Mouse (Mus musculus): ENCODE data around the gene Vdr. TPM values are rescaled to one million over a fixed set of nuclear protein-coding genes. Genes with fewer than 3 reads are reported as not detected.

Vdr gene
- total and polyA plus RNA-seq, 3 experiments = 1.1 to 2.3 (median 2.0) TPM

GRCm38 (mm10) chr15:97898791-97899190, 11.6 kb downstream of the Vdr start:
- Histone ChIP-seq H3K4me1 (ENCODE audit: control insufficient read depth, insufficient read depth, low read length) (no peaks in the 10 kb centered on the region), H3K27ac (no peak overlapping the region), H3K79me2 (replicated peaks; ENCODE audit: control insufficient read depth, insufficient read depth, low read length) (no peaks in the 10 kb centered on the region), H3K9ac (ENCODE audit: low read depth, low read length) (no peak overlapping the region), H3K36me3 (ENCODE audit: control insufficient read depth, insufficient read depth, low read length) (no peaks in the 10 kb centered on the region), H3K27me3 (ENCODE audit: control insufficient read depth, insufficient read depth, low read length) (no peaks in the 10 kb centered on the region), H3K4me3 (no peak overlapping the region)
- no peak for TF ChIP-seq CTCF (IDR thresholded peaks at IDR 0.05)
- TF ChIP-seq EP300 (IDR thresholded peaks at IDR 0.05; ENCODE audit: insufficient read depth, low read depth, low read length) = no peak
- no peak for TF ChIP-seq POLR2A (IDR thresholded peaks at IDR 0.05; ENCODE audit: insufficient read depth, low read depth, low read length)
- WGBS = 62% methylated on average over 5 of the region's 5 CpGs
- DNase-seq = no peak
- intact Hi-C loops (cut with DNase I) = no loop called here

- no peak for TF ChIP-seq CTCF (IDR thresholded peaks at IDR 0.05)
- no peak for TF ChIP-seq EP300 (IDR thresholded peaks at IDR 0.05; ENCODE audit: insufficient read depth, low read depth, low read length)
- TF ChIP-seq POLR2A (IDR thresholded peaks at IDR 0.05; ENCODE audit: insufficient read depth, low read depth, low read length) = no peak
- Histone ChIP-seq H3K79me2 (replicated peaks; ENCODE audit: control insufficient read depth, insufficient read depth, low read length) (no peaks in the 10 kb centered on the region), H3K4me1 (ENCODE audit: control insufficient read depth, insufficient read depth, low read length) (no peaks in the 10 kb centered on the region), H3K9ac (ENCODE audit: low read depth, low read length) (no peak overlapping the region), H3K27me3 (ENCODE audit: control insufficient read depth, insufficient read depth, low read length) (no peaks in the 10 kb centered on the region), H3K27ac (no peak overlapping the region), H3K4me3 (no peak overlapping the region), H3K36me3 (ENCODE audit: control insufficient read depth, insufficient read depth, low read length) (no peaks in the 10 kb centered on the region)
- WGBS = 60% methylated on average over 16 of the region's 16 CpGs
- no peak for DNase-seq
- intact Hi-C loops (cut with DNase I) = no loop called here
Measured at GRCm38 (mm10) chr15:97896861-97897654, 13.4 kb downstream of the Vdr start.

- no peak overlapping the region for H3K27ac ChIP-seq
- WGBS = 94% methylated on average over 9 of the region's 9 CpGs
- H3K9ac ChIP-seq (ENCODE audit: low read depth, low read length) = no peak overlapping the region
- TF ChIP-seq EP300 (IDR thresholded peaks at IDR 0.05; ENCODE audit: insufficient read depth, low read depth, low read length) (no peak), POLR2A (IDR thresholded peaks at IDR 0.05; ENCODE audit: insufficient read depth, low read depth, low read length) (no peak), CTCF (IDR thresholded peaks at IDR 0.05) (no peak)
- H3K79me2 ChIP-seq (replicated peaks; ENCODE audit: control insufficient read depth, insufficient read depth, low read length) = no peaks in the 10 kb centered on the region
- no peak overlapping the region for H3K4me3 ChIP-seq
- H3K27me3 ChIP-seq (ENCODE audit: control insufficient read depth, insufficient read depth, low read length) = no peaks in the 10 kb centered on the region
- no peak for DNase-seq
- H3K4me1 ChIP-seq (ENCODE audit: control insufficient read depth, insufficient read depth, low read length) = no peaks in the 10 kb centered on the region
- no peaks in the 10 kb centered on the region for H3K36me3 ChIP-seq (ENCODE audit: control insufficient read depth, insufficient read depth, low read length)
- intact Hi-C loops (cut with DNase I) = no loop called here
Measured at GRCm38 (mm10) chr15:97896347-97896746, 14.1 kb downstream of the Vdr start.

- intact Hi-C loops (cut with DNase I) = no loop called here
- no peak for TF ChIP-seq EP300 (IDR thresholded peaks at IDR 0.05; ENCODE audit: insufficient read depth, low read depth, low read length)
- TF ChIP-seq POLR2A (IDR thresholded peaks at IDR 0.05; ENCODE audit: insufficient read depth, low read depth, low read length) = no peak
- no peak for TF ChIP-seq CTCF (IDR thresholded peaks at IDR 0.05)
- Histone ChIP-seq H3K4me1 (ENCODE audit: control insufficient read depth, insufficient read depth, low read length) (no peaks in the 10 kb centered on the region; the same call in 1 of the 2 replicates), H3K9ac (ENCODE audit: low read depth, low read length) (no peak overlapping the region), H3K27me3 (ENCODE audit: control insufficient read depth, insufficient read depth, low read length) (no peaks in the 10 kb centered on the region), H3K27ac (no peak overlapping the region), H3K79me2 (replicated peaks; ENCODE audit: control insufficient read depth, insufficient read depth, low read length) (no peaks in the 10 kb centered on the region), H3K4me3 (no peak overlapping the region), H3K36me3 (ENCODE audit: control insufficient read depth, insufficient read depth, low read length) (no peaks in the 10 kb centered on the region)
- WGBS = 26% methylated on average over 12 of the region's 12 CpGs
- DNase-seq = no peak
Measured at GRCm38 (mm10) chr15:97895847-97896246, 14.6 kb downstream of the Vdr start.

DNA sequence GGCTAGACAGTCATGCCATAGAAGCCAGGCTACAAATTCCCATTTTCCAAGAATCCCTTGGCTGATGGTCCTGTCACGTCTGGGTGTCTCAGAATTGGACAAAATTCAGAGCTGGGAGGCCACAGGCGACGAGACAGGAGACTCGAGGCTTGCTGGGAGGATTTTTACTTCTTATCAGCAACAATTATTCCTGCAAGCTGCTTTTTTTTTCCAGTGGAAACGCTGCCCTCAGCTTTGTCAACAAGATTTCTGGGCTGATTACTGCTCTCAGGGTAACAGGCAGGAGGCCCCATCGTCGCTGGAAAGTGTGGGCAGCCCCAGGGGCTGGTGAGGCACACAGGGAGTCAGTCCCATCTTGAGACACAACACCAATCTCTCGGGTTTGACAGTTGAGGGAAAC, 17.9 kb downstream of the Vdr start:
- TF ChIP-seq CTCF (IDR thresholded peaks at IDR 0.05) = no peak
- TF ChIP-seq POLR2A (IDR thresholded peaks at IDR 0.05; ENCODE audit: insufficient read depth, low read depth, low read length) = no peak
- TF ChIP-seq EP300 (IDR thresholded peaks at IDR 0.05; ENCODE audit: insufficient read depth, low read depth, low read length) = no peak
- Histone ChIP-seq H3K36me3 (ENCODE audit: control insufficient read depth, insufficient read depth, low read length) (no peaks in the 10 kb centered on the region), H3K4me3 (no peak overlapping the region), H3K27ac (no peak overlapping the region), H3K27me3 (ENCODE audit: control insufficient read depth, insufficient read depth, low read length) (no peaks in the 10 kb centered on the region), H3K79me2 (replicated peaks; ENCODE audit: control insufficient read depth, insufficient read depth, low read length) (no peaks in the 10 kb centered on the region), H3K4me1 (ENCODE audit: control insufficient read depth, insufficient read depth, low read length) (peaks cover 2% of the 10 kb centered on the region; the same call in 1 of the 2 replicates), H3K9ac (ENCODE audit: low read depth, low read length) (no peak overlapping the region)
- DNase-seq = no peak
- 39% methylated on average over 8 of the region's 8 CpGs for WGBS
- intact Hi-C loops (cut with DNase I) = no loop called here

GRCm38 (mm10) chr15:97890450-97890849, 20.0 kb downstream of the Vdr start:
- TF ChIP-seq CTCF (IDR thresholded peaks at IDR 0.05) = no peak
- TF ChIP-seq EP300 (IDR thresholded peaks at IDR 0.05; ENCODE audit: insufficient read depth, low read depth, low read length) = no peak
- TF ChIP-seq POLR2A (IDR thresholded peaks at IDR 0.05; ENCODE audit: insufficient read depth, low read depth, low read length) = no peak
- Histone ChIP-seq H3K27ac (peak overlapping the region; percentile 36; the same call in 1 of the 2 replicates), H3K79me2 (replicated peaks; ENCODE audit: control insufficient read depth, insufficient read depth, low read length) (no peaks in the 10 kb centered on the region), H3K36me3 (ENCODE audit: control insufficient read depth, insufficient read depth, low read length) (no peaks in the 10 kb centered on the region), H3K27me3 (ENCODE audit: control insufficient read depth, insufficient read depth, low read length) (no peaks in the 10 kb centered on the region), H3K4me3 (no peak overlapping the region), H3K9ac (ENCODE audit: low read depth, low read length) (no peak overlapping the region), H3K4me1 (ENCODE audit: control insufficient read depth, insufficient read depth, low read length) (peaks cover 2% of the 10 kb centered on the region; the same call in 1 of the 2 replicates)
- DNase-seq = no peak
- 73% methylated on average over 10 of the region's 10 CpGs for WGBS
- intact Hi-C loops (cut with DNase I) = no loop called here

Measured in heart, adult 2 months (tissue).